9 mouse cellular contexts compared by ENCODE assay signal in the genomic region with DNA sequence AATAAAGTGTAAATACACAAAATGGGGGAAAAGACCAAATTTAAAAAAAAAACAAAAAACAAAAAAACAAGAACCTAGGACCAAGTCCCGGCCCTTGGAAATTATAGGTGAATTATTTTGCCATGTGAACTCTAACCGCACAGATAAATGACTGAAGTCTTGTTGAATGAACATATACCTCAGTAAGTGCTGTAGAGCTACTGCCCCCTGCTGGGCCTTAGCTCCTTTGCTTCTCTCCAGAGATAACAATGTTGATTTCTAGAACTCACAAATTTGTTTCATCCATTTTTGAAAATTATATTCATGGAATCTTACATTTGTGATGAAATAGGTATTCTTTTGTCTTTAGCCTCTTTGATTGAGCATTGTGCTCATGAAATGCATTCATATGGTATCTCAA. TPM values are rescaled to one million over a fixed set of nuclear protein-coding genes. Genes with fewer than 3 reads are reported as not detected.
DNase-seq lines count a peak whose midpoint lies in the region; ATAC-seq and TF ChIP-seq lines count a peak whose summit lies in the region.
"Had no signal": no experiment of that assay in that cellular context is flagged by ENCODE, and none has a peak within 500 bp of the region (broad histone marks: within the 10 kb centered on the region; RNA-seq: fewer than 3 reads in every experiment).

No protein-coding gene starts in this region.

- TF ChIP-seq CTCF in forebrain, postnatal 0 days (IDR thresholded peaks at IDR 0.05; ENCODE audit: low read depth) = peak; percentile 55
- peak; percentile 25 for TF ChIP-seq CTCF in liver, adult 2 months (IDR thresholded peaks at IDR 0.05; ENCODE audit: low read depth, low read length)
- peak; percentile 63 for TF ChIP-seq CTCF in liver, postnatal 0 days (IDR thresholded peaks at IDR 0.05; ENCODE audit: low read depth)

- H3K4me1 ChIP-seq in forebrain, postnatal 0 days (ENCODE audit: insufficient read depth) = no peaks in the 10 kb centered on the region
- no peaks in the 10 kb centered on the region for H3K4me1 ChIP-seq in forebrain, embryonic 11.5 days (replicated peaks; ENCODE audit: control insufficient read depth, insufficient read depth, low read length)
- H3K4me1 ChIP-seq in liver, adult 2 months (ENCODE audit: control insufficient read depth, insufficient read depth, low read length) = no peaks in the 10 kb centered on the region
- H3K4me1 ChIP-seq in liver, embryonic 12.5 days = no peaks in the 10 kb centered on the region
- H3K4me1 ChIP-seq in liver, postnatal 0 days (ENCODE audit: insufficient read depth) = no peaks in the 10 kb centered on the region

- H3K36me3 ChIP-seq in forebrain, postnatal 0 days (ENCODE audit: insufficient read depth) = no peaks in the 10 kb centered on the region
- no peaks in the 10 kb centered on the region for H3K36me3 ChIP-seq in forebrain, embryonic 11.5 days (ENCODE audit: control insufficient read depth, insufficient read depth, low read length)
- no peaks in the 10 kb centered on the region for H3K36me3 ChIP-seq in liver, adult 2 months (ENCODE audit: control insufficient read depth, insufficient read depth, low read length)
- no peaks in the 10 kb centered on the region for H3K36me3 ChIP-seq in liver, embryonic 12.5 days
- no peaks in the 10 kb centered on the region for H3K36me3 ChIP-seq in liver, postnatal 0 days (replicated peaks; ENCODE audit: insufficient read depth, low read length)

- no peak overlapping the region for H3K4me2 ChIP-seq in forebrain, postnatal 0 days (ENCODE audit: low read depth)
- no peak overlapping the region for H3K4me2 ChIP-seq in forebrain, embryonic 11.5 days (ENCODE audit: low read depth, low read length, severe bottlenecking)
- H3K4me2 ChIP-seq in liver, embryonic 12.5 days = no peak overlapping the region
- H3K4me2 ChIP-seq in liver, postnatal 0 days (ENCODE audit: low read depth, low read length) = no peak overlapping the region

- H3K9me3 ChIP-seq in forebrain, postnatal 0 days (ENCODE audit: low read length) = no peaks in the 10 kb centered on the region
- no peaks in the 10 kb centered on the region for H3K9me3 ChIP-seq in forebrain, embryonic 11.5 days (ENCODE audit: control insufficient read depth, low read length)
- H3K9me3 ChIP-seq in liver, embryonic 12.5 days (replicated peaks) = no peaks in the 10 kb centered on the region
- H3K9me3 ChIP-seq in liver, postnatal 0 days (ENCODE audit: low read length) = no peaks in the 10 kb centered on the region

- ATAC-seq in forebrain, postnatal 0 days = no peak
- ATAC-seq in forebrain, embryonic 11.5 days (replicated peaks; ENCODE audit: low FRiP score) = no peak
- no peak for ATAC-seq in liver, embryonic 12.5 days
- no peak for ATAC-seq in liver, postnatal 0 days

- no peak for TF ChIP-seq EP300 in liver, postnatal 0 days (IDR thresholded peaks at IDR 0.05; ENCODE audit: low read depth)

- H3K27ac ChIP-seq in forebrain, postnatal 0 days (ENCODE audit: low read depth, low read length) = no peak overlapping the region
- H3K27ac ChIP-seq in forebrain, embryonic 11.5 days (ENCODE audit: low read depth, low read length) = no peak overlapping the region
- H3K27ac ChIP-seq in liver, adult 2 months (replicated peaks; ENCODE audit: insufficient read depth, low read depth, low read length) = no peak overlapping the region
- H3K27ac ChIP-seq in liver, embryonic 12.5 days = no peak overlapping the region
- no peak overlapping the region for H3K27ac ChIP-seq in liver, postnatal 0 days (ENCODE audit: low read depth)

- 78% methylated on average over 2 of the region's 2 CpGs for WGBS in forebrain, postnatal 0 days
- 88% methylated on average over 2 of the region's 2 CpGs for WGBS in forebrain, embryonic 11.5 days
- WGBS in liver, adult 2 months = 37% methylated on average over 2 of the region's 2 CpGs
- WGBS in liver, embryonic 12.5 days (ENCODE audit: insufficient replicate concordance) = 64% methylated on average over 2 of the region's 2 CpGs
- 52% methylated on average over 2 of the region's 2 CpGs for WGBS in liver, postnatal 0 days (ENCODE audit: insufficient replicate concordance)

- no peak overlapping the region for H3K4me3 ChIP-seq in forebrain, postnatal 0 days (ENCODE audit: low read depth, low read length)
- H3K4me3 ChIP-seq in forebrain, embryonic 11.5 days (ENCODE audit: low read depth, low read length) = no peak overlapping the region
- no peak overlapping the region for H3K4me3 ChIP-seq in liver, adult 2 months (ENCODE audit: insufficient read depth, low read depth, low read length)
- no peak overlapping the region for H3K4me3 ChIP-seq in liver, embryonic 12.5 days
- H3K4me3 ChIP-seq in liver, postnatal 0 days (ENCODE audit: low read depth, low read length) = no peak overlapping the region

- DNase-seq in forebrain, postnatal 0 days = peak; percentile 46
- no peak for DNase-seq in forebrain, embryonic 11.5 days (ENCODE audit: low spot score)
- DNase-seq in liver, adult 2 months (ENCODE audit: extremely low read depth, low read depth, low spot score) = peak; percentile 18
- DNase-seq in T-cell, adult 2 months (ENCODE audit: low spot score) = peak; percentile 1
- no peak for DNase-seq in liver, postnatal 0 days
- DNase-seq in ovary, postnatal 36 days (ENCODE audit: low spot score) = no peak
- DNase-seq in urinary bladder, postnatal 10 days (ENCODE audit: low spot score) = no peak

- no peak overlapping the region for H3K9ac ChIP-seq in forebrain, postnatal 0 days
- no peak overlapping the region for H3K9ac ChIP-seq in forebrain, embryonic 11.5 days (ENCODE audit: low read length)
- H3K9ac ChIP-seq in liver, adult 2 months (ENCODE audit: low read depth, low read length) = no peak overlapping the region
- no peak overlapping the region for H3K9ac ChIP-seq in liver, embryonic 12.5 days
- no peak overlapping the region for H3K9ac ChIP-seq in liver, postnatal 0 days (replicated peaks)

- no peak for TF ChIP-seq POLR2A in liver, adult 2 months (IDR thresholded peaks at IDR 0.05; ENCODE audit: extremely low read depth, insufficient read depth, low read length)

- H3K79me2 ChIP-seq in liver, adult 2 months (ENCODE audit: control insufficient read depth, insufficient read depth, low read length) = no peaks in the 10 kb centered on the region

- no peaks in the 10 kb centered on the region for H3K27me3 ChIP-seq in forebrain, postnatal 0 days (ENCODE audit: insufficient read depth, low read length)
- H3K27me3 ChIP-seq in forebrain, embryonic 11.5 days (ENCODE audit: control insufficient read depth, insufficient read depth, low read length) = no peaks in the 10 kb centered on the region
- no peaks in the 10 kb centered on the region for H3K27me3 ChIP-seq in liver, adult 2 months (ENCODE audit: control insufficient read depth, insufficient read depth, low read length)
- H3K27me3 ChIP-seq in liver, embryonic 12.5 days (replicated peaks) = no peaks in the 10 kb centered on the region
- H3K27me3 ChIP-seq in liver, postnatal 0 days (ENCODE audit: insufficient read depth, low read length) = no peaks in the 10 kb centered on the region

RNA-seq across cellular contexts. Expression of a gene that starts 19.6 kb away (rescaled TPM):
- total RNA-seq in forebrain, postnatal 0 days (2014; rRNA removed) = not detected in 2 replicates
- not detected in 2 replicates for polyA plus RNA-seq in forebrain, postnatal 0 days (2015; fragmentation: Nextera tagmentation; extraction: Ambion mirVana)
- polyA plus RNA-seq in forebrain, embryonic 11.5 days (2014; fragmentation: Nextera tagmentation; extraction: Ambion mirVana) = not detected in 2 replicates
- total RNA-seq in liver, adult 2 months (2014; rRNA removed) = 0.74 and 1.6 TPM in 2 replicates
- 1.5 and 2.5 TPM in 2 replicates for polyA plus RNA-seq in liver, adult 2 months (2012; rRNA removed)
- polyA plus RNA-seq in liver, embryonic 12.5 days (2016; fragmentation: Nextera tagmentation; extraction: Ambion mirVana) = not detected in 2 replicates
- polyA plus RNA-seq in liver, postnatal 0 days (2015; fragmentation: Nextera tagmentation; extraction: Ambion mirVana) = not detected in 2 replicates
- polyA plus RNA-seq: heart, embryonic 14.5 days had no signal

RNA-seq across cellular contexts. Expression of a gene that starts 38.1 kb away (rescaled TPM):
- total RNA-seq in forebrain, postnatal 0 days (2014; rRNA removed) = 0.71 and 1.5 TPM in 2 replicates
- polyA plus RNA-seq in forebrain, postnatal 0 days (2015; fragmentation: Nextera tagmentation; extraction: Ambion mirVana) = 1.9 and 2.6 TPM in 2 replicates
- 0.05 TPM in 1 of 2 replicates, not detected in the other for polyA plus RNA-seq in forebrain, embryonic 11.5 days (2014; fragmentation: Nextera tagmentation; extraction: Ambion mirVana)
- 22.4 and 23.1 TPM in 2 replicates for total RNA-seq in liver, adult 2 months (2014; rRNA removed)
- polyA plus RNA-seq in liver, adult 2 months (2012; rRNA removed) = 42.9 and 59.2 TPM in 2 replicates
- polyA plus RNA-seq in liver, embryonic 12.5 days (2016; fragmentation: Nextera tagmentation; extraction: Ambion mirVana) = 0.08 and 0.11 TPM in 2 replicates
- 8.1 and 8.4 TPM in 2 replicates for polyA plus RNA-seq in liver, postnatal 0 days (2015; fragmentation: Nextera tagmentation; extraction: Ambion mirVana)
- polyA plus RNA-seq: heart, embryonic 14.5 days had no signal

RNA-seq across cellular contexts. Expression of a gene that starts 48.3 kb away (rescaled TPM):
- not detected in 2 replicates for total RNA-seq in forebrain, postnatal 0 days (2014; rRNA removed)
- not detected in 2 replicates for polyA plus RNA-seq in forebrain, postnatal 0 days (2015; fragmentation: Nextera tagmentation; extraction: Ambion mirVana)
- polyA plus RNA-seq in forebrain, embryonic 11.5 days (2014; fragmentation: Nextera tagmentation; extraction: Ambion mirVana) = not detected in 2 replicates
- not detected in 2 replicates for total RNA-seq in liver, adult 2 months (2014; rRNA removed)
- not detected in 2 replicates for polyA plus RNA-seq in liver, adult 2 months (2012; rRNA removed)
- polyA plus RNA-seq in liver, embryonic 12.5 days (2016; fragmentation: Nextera tagmentation; extraction: Ambion mirVana) = 0.20 TPM in 1 of 2 replicates, not detected in the other
- 0.14 TPM in 1 of 2 replicates, not detected in the other for polyA plus RNA-seq in liver, postnatal 0 days (2015; fragmentation: Nextera tagmentation; extraction: Ambion mirVana)

Comparison
In these comparisons a context has a peak if more than half of its experiments do, and no peak if none do; other contexts are left out.
1. DNase-seq: peak in forebrain, postnatal 0 days (single experiment), liver, adult 2 months (single experiment) and T-cell, adult 2 months (single experiment); none in forebrain, embryonic 11.5 days (single experiment), liver, postnatal 0 days (single experiment), ovary, postnatal 36 days (single experiment) and urinary bladder, postnatal 10 days (single experiment).
2. Peak in every context shown above with its lines, with median percentiles within 50 percentile points of each other: CTCF ChIP-seq.